Mouse (Mus musculus) frontal cortex, postnatal 10 days (tissue): ENCODE results near the gene Tsga13.

Experiments
- DNase-seq, 2 experiments: peaks; one replicate each; pipeline ENCODE4 v3.0.0; 2022; ENCODE audit warnings: low spot score in 2 of 2, mixed read lengths in 1 of 2

Gene Tsga13

DNA sequence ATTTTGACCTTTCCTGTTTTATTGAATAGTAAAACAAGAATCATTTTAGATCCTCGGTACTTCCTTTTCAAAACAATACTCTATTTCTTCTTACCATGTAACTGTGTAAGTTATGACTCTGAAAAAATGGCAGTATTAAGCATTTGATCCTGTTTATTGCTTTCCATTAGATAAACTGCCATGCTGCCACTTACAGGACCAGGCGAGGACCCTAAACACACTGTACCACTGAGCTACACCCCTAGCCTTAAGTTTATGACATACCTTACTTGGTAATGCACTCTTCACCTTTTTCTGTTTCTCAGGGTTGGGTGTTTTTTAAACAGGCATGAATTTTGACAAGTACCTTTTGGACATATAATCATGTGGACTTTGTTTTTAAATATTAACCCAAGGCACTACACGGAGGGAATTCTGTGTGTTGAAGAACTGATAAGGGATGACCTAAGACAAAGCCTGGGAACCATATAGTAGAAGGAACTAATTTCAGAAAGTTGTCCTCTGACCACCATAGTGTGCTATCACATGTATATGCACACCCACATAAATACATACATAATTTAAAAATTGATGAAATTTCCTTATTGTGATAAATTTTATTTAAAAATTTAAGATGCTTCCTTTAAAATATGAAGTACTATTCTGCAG, 50.2 kb downstream of the Tsga13 start:
- no peak for DNase-seq

DNA sequence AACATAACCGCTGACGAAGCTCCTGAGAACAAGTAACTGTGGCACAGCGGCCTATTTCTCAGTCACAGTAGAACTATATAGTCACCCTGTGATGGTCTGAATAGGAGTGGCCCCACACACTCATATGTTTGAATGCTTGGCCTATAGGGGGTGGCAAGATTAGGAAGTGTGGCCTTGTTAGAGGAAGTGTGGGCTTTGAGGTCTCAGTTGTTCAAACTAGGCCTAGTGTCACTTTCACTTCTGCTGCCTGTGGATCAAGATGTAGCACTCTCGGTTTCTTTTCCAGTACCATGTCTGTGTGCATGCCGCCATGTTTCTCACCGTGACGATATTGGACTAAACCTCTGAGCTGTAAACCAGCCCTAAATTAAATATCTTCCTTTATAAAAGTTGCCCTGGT, 59.4 kb downstream of the Tsga13 start:
- no peak for DNase-seq

DNA sequence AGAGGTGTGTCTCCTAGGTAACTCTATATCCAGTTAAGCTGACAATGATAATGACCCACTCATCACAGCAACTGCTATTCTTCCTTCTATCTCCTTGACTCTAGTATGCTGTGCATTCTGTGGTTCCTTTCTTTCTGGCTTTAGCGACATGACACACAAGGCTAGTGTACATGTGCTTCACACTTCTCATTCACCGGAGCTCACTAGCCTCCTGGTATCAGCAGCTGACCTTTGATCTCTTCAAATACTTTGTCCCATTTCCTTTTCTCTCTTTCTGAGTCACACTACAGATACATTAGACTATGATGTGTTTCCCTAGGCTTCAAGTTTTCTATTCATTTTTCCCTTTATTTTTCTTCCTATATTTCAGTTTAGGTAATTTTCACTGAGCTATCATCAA, 60.2 kb downstream of the Tsga13 start:
- no peak for DNase-seq

DNA sequence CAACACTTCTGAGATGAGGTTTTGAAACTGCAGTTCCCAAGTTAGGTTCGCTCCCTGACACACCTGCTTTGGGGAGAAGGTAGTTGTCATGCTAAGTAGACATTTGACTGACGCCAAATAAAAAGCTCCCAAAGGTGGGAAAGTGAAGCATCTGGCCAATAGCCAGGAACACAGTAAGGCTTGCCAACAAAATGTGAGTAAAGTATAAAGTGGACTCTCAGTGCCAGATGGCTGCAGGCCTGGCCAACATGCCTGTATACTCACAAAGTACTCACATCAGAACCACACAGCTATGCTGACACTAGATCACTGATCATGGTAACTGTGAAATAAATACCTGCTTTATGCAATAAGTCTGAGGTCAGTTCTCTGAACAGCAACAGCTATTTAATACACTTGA, 65.6 kb downstream of the Tsga13 start:
- no peak for DNase-seq
